Mouse (Mus musculus) heart, adult 10 weeks (tissue): ENCODE results near the gene Pfn5. TPM values are rescaled to one million over a fixed set of nuclear protein-coding genes. Genes with fewer than 3 reads are reported as not detected.

Experiments
- polyA plus RNA-seq: library from polyadenylated mRNA; stranded (reverse); fragments of 350-450 nt; fragmentation: Illumina TruSeq; extraction: RNeasy Lipid Tissue Mini Kit (QIAGEN cat#74804); gene quantifications from one replicate; pipeline ENCODE4 v1.2.3, GENCODE M21; 2014; ENCODE audit warnings: low read depth, low replicate concordance

Pfn5 gene
- polyA plus RNA-seq, result not detected

DNA sequence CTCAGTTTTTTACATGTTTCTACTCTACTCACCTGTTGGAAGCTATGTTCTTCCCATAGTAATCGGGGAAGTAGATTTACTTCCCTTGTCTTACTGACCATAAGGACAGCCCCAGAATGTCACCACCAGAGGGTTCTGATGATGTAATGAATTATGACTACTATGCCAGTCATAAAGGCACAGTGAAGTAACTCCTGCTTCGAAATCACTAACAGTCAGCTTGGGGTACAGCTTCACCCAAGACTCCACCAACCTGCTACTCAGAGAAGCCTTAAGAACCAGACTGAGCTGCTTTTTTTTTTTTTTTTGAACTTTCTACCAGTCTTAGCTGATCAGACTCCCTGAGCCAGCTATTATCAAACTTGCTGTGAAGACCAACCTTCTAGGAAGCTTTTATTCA lies at the start of gene Pfn5, which contains the start of gene Asb12:
TSS of gene Pfn5 (plus strand) at position 218 of the 400 bp plus-strand sequence.
TSS of gene Asb12 (minus strand) at position 101 of the 400 bp plus-strand sequence.

Other genes starting within 250 kb of the Pfn5 start
- gene Amer1, start 113.2 kb upstream of the Pfn5 start, polyA plus RNA-seq, result 2.6 TPM
- 14.8 TPM for gene Asb12, start 117 bp upstream of the Pfn5 start, polyA plus RNA-seq
- 2.4 TPM for gene Zc4h2, start 100.4 kb downstream of the Pfn5 start, polyA plus RNA-seq
- 0.29 TPM for gene Zc3h12b, start 153.6 kb downstream of the Pfn5 start, polyA plus RNA-seq